Mouse (Mus musculus) heart, postnatal 10 days (tissue): ENCODE data around the gene Mgat5b. TPM values are rescaled to one million over a fixed set of nuclear protein-coding genes. Genes with fewer than 3 reads are reported as not detected.
"Not testable (repeated sequence)": the region's sequence is repeated elsewhere in the genome, so short reads cannot be mapped to it uniquely, and the experiment has no call there.

Experiments
- DNase-seq, 2 experiments: peaks; one replicate each; pipeline ENCODE4 v3.0.0; 2021
- intact Hi-C: fragments of 180-260 bp; cut with DNase I; formaldehyde crosslinking; loops from one replicate; pipeline ENCODE4 v1.15.1; 2025
- total RNA-seq, 2 experiments: library from RNA; stranded (reverse); gene quantifications; 2 replicates each; pipeline ENCODE4 v1.2.3; 2021

Mgat5b gene
- total RNA-seq = under 1 TPM; 0.40 to 0.57 TPM

DNA sequence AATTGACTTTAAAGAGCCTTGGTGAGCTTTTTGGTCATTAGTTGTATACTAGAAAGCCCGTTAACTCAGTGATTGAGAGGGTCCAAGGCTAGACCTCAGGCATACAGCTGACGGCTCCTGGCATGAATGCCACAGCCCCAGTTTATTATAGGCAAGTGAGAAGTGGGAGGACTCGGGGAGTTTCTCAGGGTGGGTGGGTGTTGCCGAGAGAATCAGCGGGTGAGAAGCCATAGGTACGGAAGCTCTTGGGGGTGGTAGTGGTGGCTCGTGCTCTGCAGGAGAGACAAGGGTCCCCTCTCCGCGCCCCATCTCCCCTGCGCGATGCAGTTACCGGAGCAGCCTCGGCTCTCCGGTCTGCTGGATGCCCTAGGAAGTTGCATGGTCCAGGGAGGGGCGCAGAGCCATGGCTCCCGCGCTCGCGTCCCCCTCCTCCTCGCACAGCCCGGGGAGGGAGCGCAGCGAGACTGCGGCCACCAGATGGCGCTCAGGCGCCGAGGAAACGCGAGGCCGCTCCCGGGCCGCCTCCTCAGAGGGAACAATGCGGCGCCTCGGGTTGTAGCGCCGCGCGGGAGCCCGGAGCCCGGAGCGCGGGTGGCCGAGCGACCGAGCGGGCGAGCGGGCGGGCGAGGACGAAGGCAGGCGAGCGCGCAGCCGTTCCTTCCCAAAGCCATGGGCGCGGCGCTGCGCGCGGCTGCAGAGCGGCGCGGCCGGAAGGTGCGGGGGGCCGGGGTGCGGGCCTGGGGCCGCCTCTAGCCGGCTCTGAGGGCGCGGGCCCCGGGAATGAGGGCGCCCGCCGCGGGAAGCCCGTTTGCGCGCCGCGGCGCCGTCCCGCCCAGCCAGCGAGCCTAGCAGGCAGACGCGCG is at the start of gene Mgat5b:
Gene Mgat5b, plus strand, starts transcription at position 541 of the 863 bp plus-strand sequence.
- peak; percentile 85 to 89 for DNase-seq
- intact Hi-C loops = loop anchor here (1.0 to 5.0 kb wide), 4 partner anchors 76 to 139 kb away; no protein-coding TSS in a partner anchor

DNA sequence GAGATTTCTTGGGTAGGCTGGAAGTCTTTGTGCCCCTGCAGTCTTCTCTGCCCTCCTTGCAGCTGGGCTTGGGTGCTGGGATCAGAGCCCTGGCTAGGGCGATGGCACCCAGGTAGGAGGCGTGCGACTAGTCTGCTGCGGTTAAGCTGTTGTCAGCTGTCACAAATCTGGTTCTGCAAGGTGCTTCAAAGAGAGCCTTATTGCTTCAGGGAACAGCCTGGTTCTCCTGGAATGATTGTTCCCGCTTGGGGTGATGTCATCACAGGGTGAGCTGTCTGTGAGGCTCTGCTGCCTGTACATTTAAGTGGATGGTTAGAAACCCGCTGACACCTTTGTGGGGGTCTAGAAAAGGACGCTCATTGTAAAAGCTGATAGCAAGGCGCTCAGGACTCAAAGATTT is 49.4 kb upstream of the Mgat5b start:
- intact Hi-C loops = no loop called here
- DNase-seq = no peak

DNA sequence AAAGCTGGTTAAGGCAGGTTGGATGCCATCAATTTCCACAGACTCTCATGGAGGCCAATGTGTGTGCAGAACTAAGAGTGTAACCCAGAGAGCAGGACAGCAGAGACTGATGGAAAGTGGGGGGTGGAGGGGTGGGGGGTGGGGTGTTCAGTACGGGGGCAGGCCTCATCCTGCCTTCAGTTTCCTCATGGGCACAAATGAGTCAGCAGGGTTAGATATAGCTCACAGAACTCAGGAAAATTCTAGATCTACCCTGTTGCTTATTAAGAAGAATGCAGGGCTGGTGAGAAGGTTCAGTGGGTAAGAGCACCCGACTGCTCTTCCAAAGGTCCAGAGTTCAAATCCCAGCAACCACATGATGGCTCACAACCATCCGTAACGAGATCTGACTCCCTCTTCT is 49.0 kb upstream of the Mgat5b start:
- intact Hi-C loops = no loop called here
- DNase-seq = no peak

DNA sequence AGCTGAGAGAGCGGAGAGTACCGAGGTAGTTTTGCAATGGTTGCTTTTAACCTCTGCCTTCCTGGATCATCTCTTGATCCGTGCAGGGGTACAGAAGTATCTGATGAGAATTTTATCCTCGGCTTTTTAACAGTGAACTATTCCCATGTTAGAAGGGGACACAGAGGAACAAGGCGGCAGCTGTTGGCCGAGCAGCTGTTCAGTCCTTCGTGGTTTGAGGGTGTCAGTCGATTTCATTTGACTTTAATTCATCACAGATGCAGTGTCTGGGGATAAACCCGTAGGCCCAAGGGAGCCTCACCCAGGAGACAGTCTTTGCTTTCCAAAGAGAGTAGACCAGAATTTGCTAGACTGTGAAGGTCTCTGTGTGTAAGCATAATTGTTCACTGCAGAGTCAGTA is 47.1 kb upstream of the Mgat5b start:
- DNase-seq = no peak
- intact Hi-C loops = no loop called here

DNA sequence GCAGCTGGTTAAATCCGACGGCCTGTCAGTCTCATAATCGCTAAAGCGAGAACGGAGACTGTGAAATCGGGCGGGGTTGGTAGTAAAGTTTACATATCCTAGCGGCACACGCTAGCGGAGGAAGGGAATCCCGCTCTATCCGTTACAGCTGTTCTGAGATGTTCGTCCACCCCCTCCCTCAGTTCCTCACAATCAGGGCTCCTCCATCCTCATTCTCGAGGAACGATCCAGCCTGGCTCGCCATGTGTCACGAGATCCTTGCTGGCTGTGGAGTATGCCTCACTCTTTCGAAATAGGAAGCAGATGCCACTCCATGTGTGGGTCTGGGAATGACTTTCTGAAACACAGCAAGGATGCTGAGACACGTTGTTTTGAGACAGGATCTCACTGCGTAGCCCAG is 44.7 kb upstream of the Mgat5b start:
- intact Hi-C loops = no loop called here
- no peak for DNase-seq

DNA sequence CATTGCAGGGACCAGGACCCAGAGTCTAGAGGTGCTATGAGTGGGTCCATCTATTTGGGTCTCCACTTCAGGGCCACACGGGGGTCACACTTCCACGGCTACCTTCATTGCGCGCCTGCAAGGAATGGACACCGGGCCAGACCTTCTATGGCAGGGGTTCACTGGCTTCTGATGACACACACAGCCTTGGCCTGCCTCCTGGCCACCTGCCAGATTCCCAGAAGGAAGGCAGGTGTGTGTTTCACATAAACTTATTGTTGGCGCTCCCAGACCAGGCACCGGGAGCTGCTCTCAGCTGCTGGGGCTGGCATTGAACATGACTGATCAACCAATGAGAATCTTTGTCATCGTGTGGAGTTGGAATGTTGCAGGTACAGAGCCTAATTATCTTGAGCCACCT is 40.2 kb upstream of the Mgat5b start:
- intact Hi-C loops = no loop called here
- DNase-seq = no peak

DNA sequence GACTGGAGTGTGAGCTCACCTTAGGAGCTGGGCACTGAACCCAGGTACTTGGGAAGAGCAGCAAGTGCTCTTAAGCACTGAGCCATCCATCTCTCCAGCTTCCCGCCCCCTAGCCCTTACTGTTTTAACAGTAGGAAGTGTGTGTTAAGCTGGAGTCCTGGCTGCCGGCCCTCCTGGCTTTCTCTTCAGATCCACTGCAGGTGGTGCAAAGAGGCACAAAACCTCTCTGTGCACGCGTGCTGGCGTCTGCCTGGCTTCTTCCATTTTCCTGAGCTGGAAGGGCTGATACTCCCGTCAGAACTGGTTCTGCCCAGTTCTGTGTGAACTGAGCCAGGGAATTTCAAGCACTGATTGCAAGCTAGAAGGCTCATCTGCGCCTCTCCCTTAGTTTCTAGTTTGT is 37.8 kb upstream of the Mgat5b start:
- intact Hi-C loops = no loop called here
- DNase-seq = no peak

DNA sequence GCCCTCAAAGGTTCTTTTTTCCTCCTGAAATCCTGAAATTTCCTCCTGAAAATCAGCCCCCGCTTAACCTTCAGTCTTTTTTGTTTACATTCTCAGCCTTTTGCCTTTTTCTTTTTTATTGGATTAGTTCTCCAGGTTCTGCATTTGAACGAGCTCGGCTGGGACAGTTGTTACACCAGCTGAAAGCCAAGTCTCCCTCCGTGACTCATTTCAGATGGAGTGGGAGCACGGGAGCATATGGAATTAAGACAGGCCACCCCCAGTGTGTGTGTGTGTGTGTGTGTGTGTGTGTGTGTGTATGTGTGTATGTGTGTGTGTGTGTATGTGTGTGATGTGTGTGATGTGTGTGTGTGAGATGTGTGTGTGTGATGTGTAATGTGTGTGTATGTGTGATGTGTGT is 37.2 kb upstream of the Mgat5b start:
- intact Hi-C loops = no loop called here
- no peak for DNase-seq

DNA sequence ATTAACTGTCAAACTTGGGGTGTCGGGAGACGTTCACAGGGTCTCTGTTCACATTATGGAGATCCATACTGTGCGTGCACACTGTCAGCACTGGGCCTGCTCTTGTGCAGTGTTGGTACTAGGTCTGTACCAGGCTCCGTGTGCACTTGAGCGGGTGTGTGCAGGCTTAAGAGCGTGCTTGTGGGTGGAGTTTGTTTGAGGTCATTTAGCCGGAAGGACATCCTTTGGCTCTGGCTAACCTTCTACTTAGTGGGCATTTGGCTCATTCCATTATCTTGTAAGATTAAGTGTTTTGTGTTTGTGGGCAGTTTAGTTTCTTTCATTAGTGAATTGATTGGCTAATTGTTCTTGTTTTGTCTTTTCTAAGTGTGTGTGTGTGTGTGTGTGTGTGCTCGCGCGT is 36.2 kb upstream of the Mgat5b start:
- intact Hi-C loops = no loop called here
- no peak for DNase-seq

DNA sequence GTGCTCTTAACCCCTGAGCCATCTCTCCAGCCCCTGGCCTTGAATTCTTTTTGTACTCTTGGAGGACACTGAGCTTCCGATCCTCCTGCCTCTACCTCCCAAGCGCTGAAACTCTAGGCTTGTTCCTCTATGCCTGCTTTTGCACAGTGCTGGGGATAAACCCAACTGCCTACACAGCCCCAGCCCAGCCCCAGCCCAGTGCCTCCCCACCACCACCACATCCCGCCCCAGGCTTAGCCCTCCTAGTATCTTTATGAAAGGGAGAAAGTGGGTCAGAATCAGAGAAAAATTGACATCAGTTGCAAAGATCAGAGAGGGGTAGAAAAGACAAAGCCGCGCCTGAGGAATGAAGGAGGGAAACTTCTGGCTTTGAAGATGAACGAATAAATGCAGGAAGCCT is 34.6 kb upstream of the Mgat5b start:
- DNase-seq = no peak
- intact Hi-C loops = no loop called here

DNA sequence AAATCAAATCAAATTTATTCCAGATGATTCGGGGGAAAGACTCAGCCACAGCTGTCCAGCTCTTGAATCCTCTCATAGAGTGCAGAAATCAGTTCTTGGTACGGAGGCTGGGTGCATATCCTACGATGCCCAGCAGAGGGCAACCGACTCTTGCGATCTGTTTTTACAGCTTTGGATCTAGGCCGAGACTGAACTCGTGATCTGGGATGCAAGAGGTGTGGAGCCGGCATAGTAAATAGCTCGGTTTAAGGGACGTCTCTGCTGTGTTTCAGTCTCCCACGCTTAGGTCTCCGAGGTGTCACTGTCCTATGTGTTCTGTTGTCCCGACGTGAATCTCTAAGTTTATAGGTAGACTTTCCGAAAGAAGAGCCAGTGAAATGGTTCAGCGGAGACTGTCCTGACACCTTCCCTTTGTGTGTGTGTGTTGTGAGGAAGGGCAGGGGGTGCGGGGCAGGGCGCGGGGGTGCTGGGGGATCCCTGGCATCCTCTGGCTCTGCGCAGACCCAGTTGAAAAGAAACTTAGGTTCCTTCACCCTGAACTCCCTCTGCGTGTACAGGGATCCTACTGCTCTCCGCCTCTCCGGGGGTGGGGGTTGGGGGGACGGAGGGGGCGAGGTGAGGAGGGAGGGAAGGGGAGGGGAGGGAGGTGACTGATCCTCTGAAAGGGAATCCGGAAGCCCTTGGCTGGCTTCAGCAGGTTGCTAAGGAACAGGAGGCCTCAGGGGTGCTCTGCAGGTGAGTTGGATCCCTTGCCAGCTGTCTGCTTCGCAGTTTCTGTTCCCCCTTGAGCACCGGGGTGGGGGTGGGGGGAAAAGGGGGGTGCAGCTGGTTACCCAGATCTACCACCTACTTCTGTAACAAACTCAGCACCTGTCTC is 33.1 kb upstream of the Mgat5b start:
- intact Hi-C loops = loop anchor here (1.0 to 5.0 kb wide), 2 partner anchors 107 to 172 kb away; no protein-coding TSS in a partner anchor

DNA sequence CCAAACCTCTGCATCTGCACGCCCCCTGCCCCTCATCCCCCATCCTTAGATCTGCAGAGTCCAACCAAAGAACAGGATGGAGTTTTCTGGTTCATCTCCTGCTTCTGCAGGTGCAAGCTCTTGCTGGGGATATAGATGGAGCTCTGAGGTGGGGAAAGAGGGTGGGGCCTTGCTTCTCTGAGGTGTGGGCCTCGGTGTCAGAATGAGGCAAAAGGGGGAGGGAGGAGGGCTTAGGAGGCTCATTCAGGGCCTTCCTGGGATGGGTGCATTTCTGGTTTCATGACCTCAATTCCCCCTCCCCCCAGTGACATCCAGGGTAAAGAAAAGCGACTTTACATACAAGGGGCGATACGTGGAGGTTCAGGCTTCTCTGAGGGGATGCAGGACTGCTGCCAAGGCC is 31.5 kb upstream of the Mgat5b start:
- intact Hi-C loops = loop anchor here (5.0 kb wide), 1 partner anchor 105 kb away; no protein-coding TSS in a partner anchor
- no peak for DNase-seq

More for the DNA sequence above, 33.1 kb upstream of the Mgat5b start:
- peak; percentile 84 to 89 for DNase-seq

DNA sequence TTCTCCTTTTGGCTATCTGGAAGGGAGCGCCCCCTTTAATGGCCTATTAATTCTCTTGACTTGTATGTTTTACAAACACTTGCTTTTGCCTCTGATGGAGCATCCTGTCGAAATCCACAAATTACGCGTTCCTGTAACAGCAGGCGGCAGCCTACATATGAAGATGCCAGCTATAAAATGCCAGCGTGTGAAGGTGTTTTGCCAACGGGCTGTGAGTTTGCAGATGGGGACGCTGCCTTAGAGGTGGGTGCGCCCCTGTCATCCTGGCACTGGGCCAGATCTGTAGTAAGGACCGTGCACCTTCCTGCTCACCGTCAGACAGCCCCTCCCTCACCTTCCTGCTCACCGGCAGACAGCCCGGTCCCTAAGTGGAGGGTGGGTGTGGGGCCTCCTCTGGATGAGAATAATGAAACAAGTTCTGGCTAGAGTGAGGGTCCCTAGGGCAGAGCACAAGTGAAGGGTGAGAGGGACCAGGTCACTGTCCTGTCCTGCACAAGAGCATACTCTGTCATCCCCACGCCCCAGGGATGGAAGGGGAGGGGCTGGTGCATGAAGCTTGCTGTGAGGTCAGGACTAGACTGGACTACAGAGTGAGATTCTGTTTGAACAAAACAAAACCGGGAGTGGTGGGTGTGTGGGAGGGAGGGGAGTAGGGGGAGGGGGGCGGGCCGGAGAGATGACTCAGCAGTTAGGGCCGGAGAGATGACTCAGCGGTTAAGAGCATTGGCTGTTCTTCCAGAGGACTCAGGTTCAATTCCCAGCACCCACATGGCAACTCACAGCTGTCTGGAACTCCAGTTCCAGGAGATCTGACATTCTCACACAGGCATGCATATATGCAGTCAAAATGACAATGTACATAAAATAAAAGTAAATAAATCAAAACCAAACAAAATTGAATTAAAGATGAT is 24.9 kb upstream of the Mgat5b start:
- intact Hi-C loops = no loop called here
- DNase-seq = no peak

DNA sequence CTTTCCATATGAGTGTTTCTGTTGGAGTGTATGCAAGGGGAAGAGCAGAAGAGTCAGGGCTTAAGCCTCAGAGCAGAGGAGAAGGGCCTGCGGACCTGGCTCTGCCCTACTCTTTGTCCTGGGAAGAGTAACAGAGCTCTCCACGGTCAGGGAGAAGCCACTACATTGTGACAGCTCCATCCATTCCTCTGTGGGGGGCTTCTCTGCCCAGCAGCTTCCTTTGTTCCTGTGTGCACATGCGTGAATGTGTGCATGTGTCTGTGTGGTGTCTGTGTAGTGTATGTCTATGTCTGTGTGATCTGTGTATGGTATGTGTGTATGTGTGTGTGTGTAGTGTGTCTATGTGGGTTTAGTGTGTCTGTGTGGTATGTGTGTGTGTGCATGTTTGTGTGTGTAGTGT is 23.3 kb upstream of the Mgat5b start:
- intact Hi-C loops = no loop called here
- no peak for DNase-seq

DNA sequence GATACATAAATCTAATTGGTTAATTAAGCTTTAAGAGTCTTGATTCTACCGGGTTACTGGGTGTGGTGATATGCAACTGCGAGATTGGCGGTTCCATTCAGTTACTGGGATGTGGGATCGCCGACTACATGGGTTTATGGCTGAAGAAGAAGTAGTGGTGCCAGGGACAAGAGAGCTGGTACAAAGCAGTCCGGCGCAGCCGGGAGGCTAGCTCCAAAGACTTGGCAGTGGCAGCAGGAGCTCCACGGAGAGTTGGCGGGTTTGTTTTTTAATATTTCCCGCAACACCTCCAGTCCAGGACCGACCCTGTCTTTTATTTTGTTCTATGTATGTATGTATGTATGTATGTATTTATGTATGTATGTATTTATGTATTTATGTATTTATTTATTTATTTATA is 19.4 kb upstream of the Mgat5b start:
- DNase-seq = no peak
- intact Hi-C loops = no loop called here

DNA sequence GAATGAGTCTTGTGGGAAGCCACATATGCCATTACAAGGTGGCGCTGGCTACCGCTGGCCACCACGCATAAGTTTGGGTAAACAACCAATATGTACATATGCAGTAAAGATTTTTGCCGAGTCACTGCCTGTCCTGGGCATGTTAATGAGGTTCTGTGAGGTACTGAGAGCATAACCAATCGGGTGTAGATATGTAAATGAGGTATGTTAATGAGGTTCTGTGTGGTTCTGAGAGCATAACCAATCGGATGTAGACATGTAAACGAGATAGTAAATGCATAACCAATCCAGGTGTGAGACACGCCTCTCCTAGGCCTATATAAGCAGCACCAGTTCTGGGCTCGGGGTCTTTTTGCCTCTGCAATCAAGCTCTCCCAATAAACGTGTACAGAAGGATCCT is 16.1 kb upstream of the Mgat5b start:
- intact Hi-C loops = not testable (repeated sequence)

DNA sequence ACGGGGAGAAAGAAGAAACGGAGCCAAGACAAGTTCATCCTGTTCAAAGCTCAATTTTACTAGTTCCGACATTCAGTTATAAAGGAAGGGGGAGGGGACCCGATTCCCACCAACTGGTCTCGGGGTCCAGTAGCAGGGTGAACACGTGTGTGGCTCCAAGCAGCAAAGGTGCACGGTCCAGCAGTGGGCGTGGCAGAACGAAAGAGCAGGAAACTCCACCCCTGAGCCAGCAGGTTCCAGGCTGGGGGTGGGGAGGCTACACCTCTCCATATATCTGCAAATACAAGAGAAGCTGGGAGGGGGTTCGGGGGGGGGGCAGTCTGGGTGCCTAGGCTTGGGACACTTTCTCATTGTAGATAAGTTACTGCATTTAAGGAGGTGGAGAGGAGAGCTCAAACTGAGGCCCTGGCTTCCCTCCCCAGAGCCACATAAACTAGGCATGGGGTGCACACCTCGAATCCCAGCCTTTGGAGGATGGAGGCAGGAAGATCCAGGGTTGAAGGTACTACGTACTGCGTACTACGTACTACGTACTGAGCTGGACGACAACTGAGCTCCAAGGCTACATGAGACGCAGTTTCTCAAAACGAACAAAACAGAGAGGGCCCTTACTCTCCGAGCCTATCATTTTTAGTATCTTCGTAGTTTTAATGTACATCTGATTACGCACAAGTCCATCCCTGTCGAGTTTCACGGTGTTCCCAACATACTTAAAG is 12.8 kb upstream of the Mgat5b start:
- no peak for DNase-seq
- intact Hi-C loops = no loop called here

More for the DNA sequence above, 16.1 kb upstream of the Mgat5b start:
- DNase-seq = not testable (repeated sequence)

DNA sequence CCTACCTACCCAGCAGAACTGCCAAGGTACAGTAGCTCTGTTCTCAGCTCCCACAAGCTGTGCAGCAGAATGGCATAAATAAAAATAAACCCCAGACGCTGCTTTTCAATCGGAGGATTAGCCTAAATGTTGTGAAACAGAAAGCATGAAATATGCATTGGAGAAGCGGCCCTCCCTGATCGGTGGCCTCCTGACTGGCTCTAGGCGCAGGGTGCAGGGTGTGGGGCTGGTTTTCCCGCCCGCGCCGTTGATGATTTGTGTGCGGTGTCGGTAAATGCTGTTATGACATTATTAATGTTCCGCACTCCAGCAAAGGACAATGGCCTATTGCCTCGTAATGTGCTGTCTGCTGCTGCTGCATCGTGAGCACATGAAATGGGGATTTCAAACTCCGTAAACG is 5.1 kb upstream of the Mgat5b start:
- intact Hi-C loops = no loop called here
- DNase-seq = no peak

DNA sequence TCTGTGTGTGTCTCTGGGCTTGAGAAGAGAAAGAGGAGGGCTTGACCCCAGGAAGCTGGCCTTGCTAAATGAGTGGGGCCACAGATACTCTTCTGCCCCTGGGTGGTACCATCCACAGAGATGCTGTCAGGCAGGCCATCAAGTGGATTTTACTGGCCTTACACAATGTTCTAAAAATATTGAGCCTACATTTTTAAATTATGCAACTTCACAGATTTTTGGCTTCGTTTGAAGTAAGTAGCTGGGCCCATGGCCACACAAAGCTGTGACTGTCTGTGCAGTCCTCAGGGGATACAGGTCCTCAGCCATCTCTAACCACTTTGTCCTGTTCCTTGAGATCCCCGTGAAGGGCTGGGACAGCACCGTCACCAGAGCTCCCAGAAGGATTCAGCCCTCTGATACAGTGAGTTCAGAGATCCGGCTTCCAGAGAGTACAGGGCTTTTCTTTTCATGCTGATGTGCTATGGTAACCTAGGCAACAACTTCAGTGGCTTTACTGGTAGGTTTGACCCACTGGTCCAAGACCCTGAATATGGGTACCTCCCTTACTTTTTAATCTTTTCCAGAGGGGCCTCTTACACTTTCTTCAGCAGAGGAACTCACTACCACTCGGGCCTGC is 4.3 kb upstream of the Mgat5b start:
- intact Hi-C loops = no loop called here
- DNase-seq = no peak
